Mouse (Mus musculus): ENCODE measurements around the gene Tmem150a. TPM values are rescaled to one million over a fixed set of nuclear protein-coding genes. Genes with fewer than 3 reads are reported as not detected.

Gene Tmem150a
- polyA plus RNA-seq (2011; ENCODE audit: insufficient read depth, insufficient read length, low replicate concordance, missing spikeins), result 2.2 and 10.2 TPM in 2 replicates

- peak; percentile 16; the same call in 1 of the 2 replicates for TF ChIP-seq CTCF (IDR thresholded peaks at IDR 0.05; ENCODE audit: control insufficient read depth, insufficient read depth, low read length)
- TF ChIP-seq POLR2A (IDR thresholded peaks at IDR 0.05; ENCODE audit: borderline replicate concordance, control insufficient read depth, low read depth, low read length), result no peak
- 1% methylated on average over 71 of the region's 71 CpGs for WGBS
- Histone ChIP-seq H3K4me1 (ENCODE audit: control insufficient read depth, insufficient read depth, low read length) (no peaks in the 10 kb centered on the region), H3K4me3 (replicated peaks; ENCODE audit: control insufficient read depth, low read depth, low read length) (peak within 1 kb of the TSS; percentile 56), H3K27ac (ENCODE audit: control insufficient read depth, insufficient read depth, low read depth, low read length, poor library complexity) (peak within 1 kb of the TSS; percentile 38; the same call in 1 of the 2 replicates)
These were observed at the start of gene Tmem150a for GRCm38 (mm10) chr6:72355066-72355911. Gene Tmem150a, plus strand, starts transcription at chr6:72355447.

DNA sequence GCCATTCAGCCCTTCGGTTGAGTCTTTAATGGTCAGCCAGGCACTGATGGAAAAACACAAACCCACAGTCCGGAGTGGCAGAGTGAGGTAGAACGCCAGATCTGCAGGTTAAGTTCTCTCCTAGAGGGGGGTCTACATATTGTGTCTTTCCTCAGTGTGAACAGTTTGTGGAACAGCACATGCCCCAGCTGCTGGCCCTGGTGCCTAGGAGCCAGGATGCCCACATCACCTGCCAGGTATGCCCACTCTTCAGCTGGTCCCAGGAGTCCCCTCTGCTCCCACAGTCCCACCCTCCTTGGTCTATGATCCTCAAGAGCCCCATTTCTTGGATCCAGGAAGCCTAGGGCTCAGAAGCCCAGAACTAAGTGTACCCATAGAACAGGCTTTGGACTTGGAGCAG is 43.0 kb upstream of the Tmem150a start:
- WGBS, result 96% methylated on average over 3 of the region's 3 CpGs
- H3K4me1 ChIP-seq (ENCODE audit: control insufficient read depth, insufficient read depth, low read length), result no peaks in the 10 kb centered on the region; the same call in 1 of the 2 replicates
- TF ChIP-seq CTCF (IDR thresholded peaks at IDR 0.05; ENCODE audit: control insufficient read depth, insufficient read depth, low read length), result no peak
- TF ChIP-seq POLR2A (IDR thresholded peaks at IDR 0.05; ENCODE audit: borderline replicate concordance, control insufficient read depth, low read depth, low read length), result no peak

DNA sequence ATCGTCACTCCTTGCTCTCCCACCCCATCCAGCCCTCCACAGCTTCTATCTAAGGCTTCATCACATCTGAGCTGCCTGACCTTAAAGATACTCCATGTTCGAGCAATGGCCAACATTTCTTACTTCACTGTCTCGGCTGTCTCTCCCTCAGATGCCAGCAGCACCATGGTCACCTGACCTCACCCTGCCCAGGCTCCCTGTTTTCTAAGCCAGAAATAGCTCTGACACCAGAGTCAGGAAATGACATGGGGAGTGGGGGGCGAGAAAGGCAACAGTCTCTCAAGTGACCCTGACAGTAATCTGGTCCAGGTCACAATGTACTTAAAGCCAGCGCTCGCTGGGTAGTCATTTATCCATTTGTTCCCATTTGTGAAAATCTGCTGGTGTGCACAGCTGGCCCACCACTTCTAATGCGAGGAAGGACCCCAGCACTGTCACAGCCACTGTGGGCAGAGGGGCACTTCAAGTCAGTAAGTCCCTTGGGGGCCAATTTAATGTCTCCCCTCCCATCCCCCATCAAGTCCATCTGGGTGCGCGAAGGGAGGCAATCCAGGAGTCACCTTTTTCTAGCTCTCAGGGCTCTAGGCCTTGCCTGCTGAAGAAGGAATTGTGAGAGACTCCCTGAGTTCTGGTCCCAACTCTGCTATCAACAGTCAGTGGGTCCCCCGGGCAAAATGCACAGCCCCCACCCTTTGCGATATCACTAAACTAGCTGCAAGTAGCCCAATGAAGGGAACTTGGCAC is 42.0 kb upstream of the Tmem150a start:
- 78% methylated on average over 11 of the region's 11 CpGs for WGBS
- Histone ChIP-seq H3K4me3 (replicated peaks; ENCODE audit: control insufficient read depth, low read depth, low read length) (no peak overlapping the region), H3K4me1 (ENCODE audit: control insufficient read depth, insufficient read depth, low read length) (no peaks in the 10 kb centered on the region), H3K27ac (ENCODE audit: control insufficient read depth, insufficient read depth, low read depth, low read length, poor library complexity) (no peak overlapping the region)
- TF ChIP-seq POLR2A (IDR thresholded peaks at IDR 0.05; ENCODE audit: borderline replicate concordance, control insufficient read depth, low read depth, low read length) (no peak), CTCF (IDR thresholded peaks at IDR 0.05; ENCODE audit: control insufficient read depth, insufficient read depth, low read length) (no peak)

More for the DNA sequence above, 43.0 kb upstream of the Tmem150a start:
- no peak overlapping the region for H3K27ac ChIP-seq (ENCODE audit: control insufficient read depth, insufficient read depth, low read depth, low read length, poor library complexity)
- no peak overlapping the region for H3K4me3 ChIP-seq (replicated peaks; ENCODE audit: control insufficient read depth, low read depth, low read length)

DNA sequence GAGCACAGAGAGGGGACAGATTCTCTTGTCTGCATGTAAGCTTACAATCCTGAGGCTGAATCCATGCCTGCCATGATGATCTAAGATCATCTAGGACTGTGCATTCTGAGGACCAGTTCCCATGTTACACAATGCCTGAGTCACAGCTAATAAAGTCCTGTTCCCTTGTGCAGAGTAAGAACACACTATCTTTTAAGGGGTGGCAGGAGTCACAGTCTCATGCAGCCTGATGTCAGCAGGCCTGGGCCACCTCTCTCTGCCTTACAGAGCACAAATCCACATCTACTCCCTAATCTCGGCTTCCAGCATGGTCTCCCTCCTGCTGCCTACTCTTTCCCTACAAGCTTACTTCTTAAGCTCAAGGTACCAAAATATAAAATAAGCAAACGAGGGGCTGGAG is 39.9 kb upstream of the Tmem150a start:
- no peak overlapping the region for H3K27ac ChIP-seq (ENCODE audit: control insufficient read depth, insufficient read depth, low read depth, low read length, poor library complexity)
- H3K4me3 ChIP-seq (replicated peaks; ENCODE audit: control insufficient read depth, low read depth, low read length), result no peak overlapping the region
- H3K4me1 ChIP-seq (ENCODE audit: control insufficient read depth, insufficient read depth, low read length), result no peaks in the 10 kb centered on the region
- 84% methylated on average over 2 of the region's 2 CpGs for WGBS
- TF ChIP-seq CTCF (IDR thresholded peaks at IDR 0.05; ENCODE audit: control insufficient read depth, insufficient read depth, low read length) (no peak), POLR2A (IDR thresholded peaks at IDR 0.05; ENCODE audit: borderline replicate concordance, control insufficient read depth, low read depth, low read length) (no peak)

GRCm38 (mm10) chr6:72316044-72316443 is 39.2 kb upstream of the Tmem150a start:
- no peak overlapping the region for H3K4me3 ChIP-seq (replicated peaks; ENCODE audit: control insufficient read depth, low read depth, low read length)
- TF ChIP-seq POLR2A (IDR thresholded peaks at IDR 0.05; ENCODE audit: borderline replicate concordance, control insufficient read depth, low read depth, low read length), result no peak
- TF ChIP-seq CTCF (IDR thresholded peaks at IDR 0.05; ENCODE audit: control insufficient read depth, insufficient read depth, low read length), result no peak
- 67% methylated on average over 1 of the region's 1 CpGs for WGBS
- no peaks in the 10 kb centered on the region for H3K4me1 ChIP-seq (ENCODE audit: control insufficient read depth, insufficient read depth, low read length)
- H3K27ac ChIP-seq (ENCODE audit: control insufficient read depth, insufficient read depth, low read depth, low read length, poor library complexity), result no peak overlapping the region

DNA sequence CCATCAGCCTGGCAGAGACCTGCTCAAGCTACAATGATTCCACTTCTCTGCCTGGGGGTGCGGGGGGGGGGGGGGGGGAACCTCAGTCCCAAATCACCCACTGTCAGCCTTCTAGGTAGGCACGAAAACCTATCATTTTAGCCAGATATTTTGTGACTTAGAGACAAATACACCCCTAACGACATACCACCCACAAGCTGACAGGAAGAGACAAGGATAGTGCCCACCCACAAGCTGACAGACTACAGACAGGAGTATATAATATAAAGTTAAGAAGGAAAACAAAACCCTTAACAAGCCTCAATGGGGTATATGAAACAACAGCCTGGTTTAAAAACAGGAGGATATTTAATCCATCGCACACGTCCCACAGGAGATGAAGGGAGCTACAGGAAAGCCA is 36.8 kb upstream of the Tmem150a start:
- Histone ChIP-seq H3K4me3 (replicated peaks; ENCODE audit: control insufficient read depth, low read depth, low read length) (no peak overlapping the region), H3K4me1 (ENCODE audit: control insufficient read depth, insufficient read depth, low read length) (no peaks in the 10 kb centered on the region), H3K27ac (ENCODE audit: control insufficient read depth, insufficient read depth, low read depth, low read length, poor library complexity) (no peak overlapping the region)
- no peak for TF ChIP-seq POLR2A (IDR thresholded peaks at IDR 0.05; ENCODE audit: borderline replicate concordance, control insufficient read depth, low read depth, low read length)
- TF ChIP-seq CTCF (IDR thresholded peaks at IDR 0.05; ENCODE audit: control insufficient read depth, insufficient read depth, low read length), result no peak
- 64% methylated on average over 5 of the region's 5 CpGs for WGBS

GRCm38 (mm10) chr6:72319019-72319418 is 36.2 kb upstream of the Tmem150a start:
- 66% methylated on average over 11 of the region's 11 CpGs for WGBS
- TF ChIP-seq POLR2A (IDR thresholded peaks at IDR 0.05; ENCODE audit: borderline replicate concordance, control insufficient read depth, low read depth, low read length) (no peak), CTCF (IDR thresholded peaks at IDR 0.05; ENCODE audit: control insufficient read depth, insufficient read depth, low read length) (no peak)
- Histone ChIP-seq H3K4me3 (replicated peaks; ENCODE audit: control insufficient read depth, low read depth, low read length) (no peak overlapping the region), H3K27ac (ENCODE audit: control insufficient read depth, insufficient read depth, low read depth, low read length, poor library complexity) (no peak overlapping the region), H3K4me1 (ENCODE audit: control insufficient read depth, insufficient read depth, low read length) (no peaks in the 10 kb centered on the region)

GRCm38 (mm10) chr6:72322936-72323335 is 32.3 kb upstream of the Tmem150a start:
- no peak for TF ChIP-seq POLR2A (IDR thresholded peaks at IDR 0.05; ENCODE audit: borderline replicate concordance, control insufficient read depth, low read depth, low read length)
- Histone ChIP-seq H3K4me3 (replicated peaks; ENCODE audit: control insufficient read depth, low read depth, low read length) (no peak overlapping the region), H3K27ac (ENCODE audit: control insufficient read depth, insufficient read depth, low read depth, low read length, poor library complexity) (no peak overlapping the region), H3K4me1 (ENCODE audit: control insufficient read depth, insufficient read depth, low read length) (no peaks in the 10 kb centered on the region)
- WGBS, result 96% methylated on average over 3 of the region's 3 CpGs

All from bone marrow, adult 2 months (tissue).